Mouse (Mus musculus): ENCODE results near the gene Gm21962.
"Not testable (repeated sequence)": the region's sequence is repeated elsewhere in the genome, so short reads cannot be mapped to it uniquely, and the experiment has no call there.

DNA sequence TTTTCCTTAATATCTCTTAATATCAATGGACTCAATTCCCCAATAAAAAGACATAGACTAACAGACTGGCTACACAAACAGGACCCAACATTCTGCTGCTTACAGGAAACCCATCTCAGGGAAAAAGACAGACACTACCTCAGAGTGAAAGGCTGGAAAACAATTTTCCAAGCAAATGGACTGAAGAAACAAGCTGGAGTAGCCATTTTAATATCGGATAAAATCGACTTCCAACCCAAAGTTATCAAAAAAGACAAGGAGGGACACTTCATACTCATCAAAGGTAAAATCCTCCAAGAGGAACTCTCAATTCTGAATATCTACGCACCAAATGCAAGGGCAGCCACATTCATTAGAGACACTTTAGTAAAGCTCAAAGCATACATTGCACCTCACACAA lies at the start of gene Gm21962:
- TF ChIP-seq CTCF (IDR thresholded peaks at IDR 0.05; ENCODE audit: control insufficient read depth, insufficient read depth, insufficient replicate concordance, low read depth, low read length); POLR2A (IDR thresholded peaks at IDR 0.05; ENCODE audit: control insufficient read depth, low read depth, low read length): not testable (repeated sequence)

Data from testis, adult 2 months (tissue).